Comparison of ENCODE assay signal across 24 mouse cellular contexts in genomic region chr1:159342355-159342754, GRCm38 (mm10).
"Had no signal": no experiment of that assay in that cellular context is flagged by ENCODE, and none has a peak within 500 bp of the region (broad histone marks: within the 10 kb centered on the region; RNA-seq: fewer than 3 reads in every experiment).

No protein-coding gene starts in this region.

- DNase-seq: kidney, adult 2 months; kidney, postnatal 25 days; liver; lung, adult 18-20 months; lung, postnatal 10 days; lung, postnatal 36 days; midbrain, embryonic 14.5 days; retina, postnatal 1 day; right cerebral cortex, postnatal 25 days; spleen, adult 18-20 months; thymus, adult 18-20 months; thymus, postnatal 36 days had no signal

- H3K4me3 ChIP-seq: layer of hippocampus, adult 2 months; limb, embryonic 10.5 days; limb, embryonic 13.5 days; liver, embryonic 12.5 days; liver, embryonic 15.5 days; lung, embryonic 15.5 days; megakaryocyte, embryonic 14.5 days; midbrain, embryonic 10.5 days; neural tube, embryonic 12.5 days; neural tube, embryonic 15.5 days; stomach, embryonic 15.5 days had no signal

- H3K4me2 ChIP-seq: limb, embryonic 13.5 days; liver, embryonic 12.5 days; liver, embryonic 15.5 days; lung, embryonic 15.5 days; neural tube, embryonic 12.5 days; neural tube, embryonic 15.5 days; stomach, embryonic 15.5 days had no signal

- H3K27me3 ChIP-seq: limb, embryonic 13.5 days; liver, embryonic 12.5 days; liver, embryonic 15.5 days; lung, embryonic 15.5 days; megakaryocyte, embryonic 14.5 days; neural tube, embryonic 12.5 days; neural tube, embryonic 15.5 days; stomach, embryonic 15.5 days had no signal

- H3K27ac ChIP-seq: kidney, postnatal 0 days; layer of hippocampus, adult 2 months; limb, embryonic 10.5 days; limb, embryonic 13.5 days; liver, embryonic 12.5 days; liver, embryonic 15.5 days; lung, embryonic 15.5 days; midbrain, embryonic 10.5 days; neural tube, embryonic 12.5 days; neural tube, embryonic 15.5 days; stomach, embryonic 15.5 days had no signal

- H3K9me3 ChIP-seq: limb, embryonic 10.5 days; limb, embryonic 13.5 days; liver, embryonic 12.5 days; liver, embryonic 15.5 days; lung, embryonic 15.5 days; megakaryocyte, embryonic 14.5 days; midbrain, embryonic 10.5 days; neural tube, embryonic 12.5 days; neural tube, embryonic 15.5 days; stomach, embryonic 15.5 days had no signal

- ATAC-seq: liver, embryonic 12.5 days had no signal

- H3K4me1 ChIP-seq: limb, embryonic 10.5 days; limb, embryonic 13.5 days; liver, embryonic 12.5 days; liver, embryonic 15.5 days; lung, embryonic 15.5 days; megakaryocyte, embryonic 14.5 days; midbrain, embryonic 10.5 days; neural tube, embryonic 12.5 days; neural tube, embryonic 15.5 days; stomach, embryonic 15.5 days had no signal

- H3K9ac ChIP-seq: limb, embryonic 13.5 days; liver, embryonic 12.5 days; liver, embryonic 15.5 days; lung, embryonic 15.5 days; neural tube, embryonic 12.5 days; neural tube, embryonic 15.5 days; stomach, embryonic 15.5 days had no signal
